Mouse (Mus musculus) MEL (cell line): ENCODE measurements around the gene Trpv4. TPM values are rescaled to one million over a fixed set of nuclear protein-coding genes. Genes with fewer than 3 reads are reported as not detected.

Experiments
- DNase-seq: peaks from one replicate; pipeline ENCODE4 v3.0.0; 2011; ENCODE audit warnings: low read depth, low spot score
- H3K27ac ChIP-seq: 2 replicates; pipeline ENCODE4 v1.5.1; 2012; ENCODE audit warnings: low read depth, mild to moderate bottlenecking, control low read depth, low read length, moderate library complexity; ENCODE audit not compliant: control insufficient read depth
- H3K27me3 ChIP-seq, 2 experiments: fragments of 150-350 bp in 1 of 2; sonication (generic) in 1 of 2; 2 replicates each; pipeline ENCODE4 v1.6.1; 2012; ENCODE audit warnings: low read length in 2 of 2, mild to moderate bottlenecking in 2 of 2, improper control_type of control experiment in 1 of 2, moderate library complexity in 1 of 2; ENCODE audit not compliant: insufficient read depth in 2 of 2, control insufficient read depth in 1 of 2
- H3K36me3 ChIP-seq, 2 experiments: 2 replicates each; pipeline ENCODE4 v1.6.1; 2012 to 2014; ENCODE audit warnings: low read length in 2 of 2, improper control_type of control experiment in 1 of 2, inconsistent platforms in 1 of 2, mild to moderate bottlenecking in 1 of 2; ENCODE audit not compliant: insufficient read depth in 2 of 2, control insufficient read depth in 1 of 2
- H3K4me1 ChIP-seq, 2 experiments: fragments of 150-350 bp in 1 of 2; sonication (generic) in 1 of 2; 2 replicates each; pipeline ENCODE4 v1.6.1; 2012; ENCODE audit warnings: low read length in 2 of 2, improper control_type of control experiment in 1 of 2, mild to moderate bottlenecking in 1 of 2; ENCODE audit not compliant: insufficient read depth in 2 of 2, control insufficient read depth in 1 of 2
- H3K4me3 ChIP-seq, 2 experiments: fragments of 150-350 bp in 1 of 2; sonication (generic) in 1 of 2; 2 replicates each; pipeline ENCODE4 v1.5.1; 2012; ENCODE audit warnings: low read depth in 2 of 2, low read length in 2 of 2, mild to moderate bottlenecking in 2 of 2, moderate library complexity in 2 of 2, control low read depth in 1 of 2, improper control_type of control experiment in 1 of 2; ENCODE audit not compliant: control insufficient read depth in 1 of 2, insufficient read depth in 1 of 2
- H3K79me2 ChIP-seq: 2 replicates; pipeline ENCODE4 v1.6.1; 2012; ENCODE audit warnings: mild to moderate bottlenecking, low read length, moderate library complexity; ENCODE audit not compliant: control insufficient read depth, poor library complexity, insufficient read depth
- H3K9ac ChIP-seq: 2 replicates; pipeline ENCODE4 v1.6.1; 2012; ENCODE audit warnings: low read depth, mild to moderate bottlenecking, control low read depth, low read length, moderate library complexity; ENCODE audit not compliant: control insufficient read depth, poor library complexity, severe bottlenecking
- H3K9me3 ChIP-seq: fragments of 150-350 bp; sonication (generic); replicated peaks from 2 replicates; pipeline ENCODE4 v1.6.1; 2012; ENCODE audit warnings: mild to moderate bottlenecking, low read length, improper control_type of control experiment, moderate library complexity; ENCODE audit not compliant: insufficient read depth
- BHLHE40 ChIP-seq: IDR thresholded peaks from 2 replicates; pipeline ENCODE4 v1.6.1; 2012; ENCODE audit warnings: low read depth, mild to moderate bottlenecking, inconsistent platforms, low read length, improper control_type of control experiment, borderline replicate concordance
- CTCF ChIP-seq, 3 experiments: IDR thresholded peaks in 2 of 3; conservative IDR thresholded peaks in 1 of 3; 2 replicates each; pipeline ENCODE4 v1.5.1; 2011 to 2012; ENCODE audit warnings: low read length in 3 of 3, low read depth in 2 of 3, mild to moderate bottlenecking in 2 of 3, improper control_type of control experiment in 1 of 3, inconsistent platforms in 1 of 3, mixed read lengths in 1 of 3, moderate library complexity in 1 of 3; ENCODE audit not compliant: control insufficient read depth in 1 of 3, insufficient read depth in 1 of 3, poor library complexity in 1 of 3, severe bottlenecking in 1 of 3
- ELF1 ChIP-seq: IDR thresholded peaks from 2 replicates; pipeline ENCODE4 v1.6.1; 2014; ENCODE audit warnings: low read depth, mild to moderate bottlenecking, inconsistent platforms, low read length, improper control_type of control experiment, moderate library complexity
- EP300 ChIP-seq, 2 experiments: IDR thresholded peaks; 2 replicates each; pipeline ENCODE4 v1.6.1; 2011; ENCODE audit warnings: improper control_type of control experiment in 2 of 2, low read length in 2 of 2, low read depth in 1 of 2, mild to moderate bottlenecking in 1 of 2
- GABPA ChIP-seq: IDR thresholded peaks from 2 replicates; pipeline ENCODE4 v1.6.1; 2012; ENCODE audit warnings: low read depth, mild to moderate bottlenecking, inconsistent platforms, low read length, improper control_type of control experiment, moderate library complexity
- GATA1 ChIP-seq: IDR thresholded peaks from 2 replicates; pipeline ENCODE4 v1.6.1; 2011; ENCODE audit warnings: low read depth, low read length, improper control_type of control experiment
- HCFC1 ChIP-seq: IDR thresholded peaks from 2 replicates; pipeline ENCODE4 v1.6.1; 2012; ENCODE audit warnings: low read depth, mild to moderate bottlenecking, inconsistent platforms, low read length, improper control_type of control experiment, moderate library complexity
- KAT2A ChIP-seq: conservative IDR thresholded peaks from 2 replicates; pipeline ENCODE4 v1.6.1; 2012; ENCODE audit warnings: low read depth, low read length, improper control_type of control experiment, inconsistent platforms
- MAFK ChIP-seq: IDR thresholded peaks from 2 replicates; pipeline ENCODE4 v1.6.1; 2011; ENCODE audit warnings: low read depth, mild to moderate bottlenecking, low read length, improper control_type of control experiment, borderline replicate concordance
- MAX ChIP-seq: IDR thresholded peaks from 2 replicates; pipeline ENCODE4 v1.6.1; 2011; ENCODE audit warnings: low read length, improper control_type of control experiment
- MAZ ChIP-seq: IDR thresholded peaks from 2 replicates; pipeline ENCODE4 v1.6.1; 2012; ENCODE audit warnings: low read depth, mild to moderate bottlenecking, inconsistent platforms, low read length, improper control_type of control experiment
- MEF2A ChIP-seq: IDR thresholded peaks from 2 replicates; pipeline ENCODE4 v1.6.1; 2014; ENCODE audit warnings: low read depth, mild to moderate bottlenecking, inconsistent platforms, low read length, improper control_type of control experiment; ENCODE audit not compliant: poor library complexity, insufficient replicate concordance, severe bottlenecking; ENCODE audit errors: extremely low read depth
- MXI1 ChIP-seq: IDR thresholded peaks from 2 replicates; pipeline ENCODE4 v1.6.1; 2011; ENCODE audit warnings: mild to moderate bottlenecking, low read depth, low read length, improper control_type of control experiment
- MYB ChIP-seq: IDR thresholded peaks from 2 replicates; pipeline ENCODE4 v1.6.1; 2011; ENCODE audit warnings: mild to moderate bottlenecking, low read depth, low read length, improper control_type of control experiment
- NELFE ChIP-seq: IDR thresholded peaks from 2 replicates; pipeline ENCODE4 v1.6.1; 2011; ENCODE audit warnings: low read depth, low read length, improper control_type of control experiment
- POLR2A ChIP-seq, 2 experiments: IDR thresholded peaks; 2 replicates each; pipeline ENCODE4 v1.6.1; 2011 to 2012; ENCODE audit warnings: low read length in 2 of 2, mild to moderate bottlenecking in 2 of 2, control low read depth in 1 of 2, improper control_type of control experiment in 1 of 2, low read depth in 1 of 2, moderate library complexity in 1 of 2; ENCODE audit not compliant: control insufficient read depth in 1 of 2, insufficient read depth in 1 of 2, poor library complexity in 1 of 2
- RAD21 ChIP-seq: IDR thresholded peaks from 2 replicates; pipeline ENCODE4 v1.6.1; 2011; ENCODE audit warnings: mild to moderate bottlenecking, low read depth, low read length, improper control_type of control experiment
- RCOR1 ChIP-seq: IDR thresholded peaks from 2 replicates; pipeline ENCODE4 v1.6.1; 2012; ENCODE audit warnings: low read depth, mild to moderate bottlenecking, inconsistent platforms, low read length, improper control_type of control experiment
- SMC3 ChIP-seq: IDR thresholded peaks from 2 replicates; pipeline ENCODE4 v1.6.1; 2011; ENCODE audit warnings: low read depth, low read length, improper control_type of control experiment
- TAL1 ChIP-seq: IDR thresholded peaks from 2 replicates; pipeline ENCODE4 v1.6.1; 2012; ENCODE audit warnings: mild to moderate bottlenecking, inconsistent platforms, low read length, moderate library complexity, mixed read lengths
- TBP ChIP-seq: IDR thresholded peaks from 2 replicates; pipeline ENCODE4 v1.8.0; 2011; ENCODE audit warnings: low read depth, low read length, improper control_type of control experiment
- TCF12 ChIP-seq: IDR thresholded peaks from 2 replicates; pipeline ENCODE4 v1.6.1; 2014; ENCODE audit warnings: low read depth, mild to moderate bottlenecking, inconsistent platforms, low read length, improper control_type of control experiment, moderate library complexity
- USF1 ChIP-seq: IDR thresholded peaks from 2 replicates; pipeline ENCODE4 v1.6.1; 2014; ENCODE audit warnings: low read depth, mild to moderate bottlenecking, inconsistent platforms, low read length, improper control_type of control experiment, moderate library complexity
- ZKSCAN1 ChIP-seq: IDR thresholded peaks from 2 replicates; pipeline ENCODE4 v1.6.1; 2012; ENCODE audit warnings: low read depth, mild to moderate bottlenecking, inconsistent platforms, low read length, improper control_type of control experiment, moderate library complexity
- ZMIZ1 ChIP-seq: IDR thresholded peaks from 2 replicates; pipeline ENCODE4 v1.6.1; 2012; ENCODE audit warnings: low read depth, mild to moderate bottlenecking, inconsistent platforms, low read length, improper control_type of control experiment, moderate library complexity
- ZNF384 ChIP-seq: IDR thresholded peaks from 2 replicates; pipeline ENCODE4 v1.6.1; 2012; ENCODE audit warnings: low read depth, mild to moderate bottlenecking, inconsistent platforms, low read length, improper control_type of control experiment
- polyA plus RNA-seq, 2 experiments: library from polyadenylated mRNA; stranded (reverse) in 1 of 2; unstranded in 1 of 2; fragments of >175 nt in 1 of 2; fragments of >200 nt in 1 of 2; gene quantifications; 2 replicates each; pipeline versions ENCODE4 v1.2.1 to v1.2.4; 2012; ENCODE audit warnings: low replicate concordance in 2 of 2, low read depth in 1 of 2; ENCODE audit not compliant: insufficient read length in 2 of 2, insufficient read depth in 1 of 2, missing spikeins in 1 of 2
- total RNA-seq: library from RNA; depleted of rRNA; stranded (reverse); fragments of 300-350 nt; gene quantifications from 2 replicates; pipeline ENCODE4 v1.2.3, GENCODE M21; 2012; rRNA removed

The Trpv4 gene
- total RNA-seq (not detected in 2 replicates), polyA plus RNA-seq (under 1 TPM in 1 of 2 experiments, not detected in 1; 0.29 TPM)

DNA sequence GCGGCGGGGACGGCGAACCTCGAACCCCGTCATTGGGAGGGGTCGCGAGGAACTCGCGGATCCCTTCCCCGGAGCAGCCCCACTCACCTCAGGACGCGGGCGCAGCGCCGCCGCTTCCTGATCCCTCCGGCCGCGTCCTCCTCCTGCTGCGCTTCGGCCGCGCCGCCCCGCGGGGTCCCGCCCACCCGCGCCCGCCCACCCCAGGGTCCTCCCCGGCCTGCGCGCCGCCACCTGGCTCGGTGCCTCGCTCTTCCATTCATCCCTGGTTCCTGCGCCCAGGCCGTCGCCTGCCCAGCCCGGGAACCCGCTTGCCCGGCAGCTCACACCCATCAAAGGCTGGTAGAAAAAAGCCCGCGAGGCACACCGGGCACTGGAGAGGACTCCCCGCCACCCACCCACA lies at the start of gene Trpv4:
TSS of gene Trpv4 (minus strand) at position 167 of the 400 bp plus-strand sequence.
- Histone ChIP-seq H3K79me2 (no peaks in the 10 kb centered on the region), H3K9me3 (no peaks in the 10 kb centered on the region), H3K27ac (no peak within 1 kb of the TSS), H3K9ac (no peak within 1 kb of the TSS), H3K36me3 (0 out of 4 replicates have a peak, but pooled peaks cover 0 to 2% of the 10 kb centered on the region in 2 experiments), H3K27me3 (no peaks in the 10 kb centered on the region; a peak in 1 of 4 replicates), H3K4me3 (no peak within 1 kb of the TSS), H3K4me1 (peaks cover 4 to 6% of the 10 kb centered on the region in 2 experiments; a peak in 2 of 4 replicates)
- no peak for DNase-seq
- no peak for TF ChIP-seq MXI1
- TF ChIP-seq TCF12 = no peak
- no peak for TF ChIP-seq ZNF384
- no peak for TF ChIP-seq TBP
- no peak for TF ChIP-seq RAD21
- TF ChIP-seq TAL1 = no peak
- no peak for TF ChIP-seq MAX
- no peak for TF ChIP-seq ZKSCAN1
- TF ChIP-seq MEF2A = no peak
- no peak for TF ChIP-seq MAFK
- no peak for TF ChIP-seq RCOR1
- no peak for TF ChIP-seq EP300 (IDR thresholded peaks at IDR 0.05; ENCODE audit: low read depth in 1 of 2, low read length in 2 of 2)
- no peak for TF ChIP-seq CTCF (IDR thresholded peaks at IDR 0.05 in 2 of 3, conservative IDR thresholded peaks at IDR 0.05 in 1 of 3; ENCODE audit: control insufficient read depth in 1 of 3, insufficient read depth in 1 of 3, low read depth in 2 of 3, low read length in 3 of 3, poor library complexity in 1 of 3, severe bottlenecking in 1 of 3)
- no peak for TF ChIP-seq HCFC1
- TF ChIP-seq USF1 = no peak
- no peak for TF ChIP-seq BHLHE40

DNA sequence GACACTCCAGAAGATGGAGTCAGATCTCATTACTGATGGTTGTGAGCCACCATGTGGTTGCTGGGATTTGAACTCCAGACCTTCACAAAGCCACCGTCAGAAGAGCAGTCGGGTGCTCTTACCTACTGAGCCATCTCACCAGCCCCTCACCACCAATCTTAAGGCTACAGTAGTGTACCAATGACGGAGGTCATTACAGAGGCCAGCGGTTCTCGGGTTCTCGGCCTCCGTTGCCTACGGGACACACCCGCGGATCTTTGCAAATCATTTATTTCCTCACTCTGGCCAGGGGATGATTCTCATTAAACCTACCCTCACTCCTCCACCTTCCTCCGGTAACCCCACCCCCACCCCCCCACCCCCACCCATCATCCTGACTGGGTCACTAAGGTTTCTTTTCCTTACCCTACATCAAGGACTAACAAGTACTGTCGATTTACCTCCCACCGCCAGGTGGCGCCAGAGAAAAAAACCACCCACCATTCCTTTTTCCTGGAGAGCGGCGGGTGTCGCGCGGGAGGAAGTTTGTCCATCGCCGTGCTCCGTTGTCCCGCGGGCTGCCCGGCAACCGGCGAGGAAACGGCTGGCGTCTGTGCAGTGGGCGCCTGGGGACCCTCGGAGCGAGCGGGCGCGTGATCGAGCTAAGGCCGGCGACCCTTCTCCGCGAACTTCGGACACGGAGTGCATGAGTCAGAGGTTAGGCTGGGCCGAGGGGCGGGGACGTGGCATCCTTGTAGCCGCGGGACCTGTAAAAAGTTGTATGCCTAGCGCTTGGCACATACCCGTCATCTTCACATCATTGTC lies 49.2 kb upstream of the Trpv4 start, which contains the start of gene Tchp:
TSS of gene Tchp (plus strand) at position 496 of the 804 bp plus-strand sequence.
- H3K4me3 ChIP-seq = peak within 1 kb of the TSS; percentile 94 to 99
- H3K9ac ChIP-seq = peak within 1 kb of the TSS; percentile 95
- peaks cover 7% of the 10 kb centered on the region for H3K79me2 ChIP-seq
- no peaks in the 10 kb centered on the region for H3K27me3 ChIP-seq
- H3K4me1 ChIP-seq = peaks cover 0 to 5% of the 10 kb centered on the region in 2 experiments; a peak in 3 of 4 replicates
- 0 out of 2 replicates have a peak within 1 kb of the TSS, but pooled peaks have one; percentile 11 for H3K27ac ChIP-seq
- no peaks in the 10 kb centered on the region for H3K36me3 ChIP-seq
- peak; percentile 96 for DNase-seq
- H3K9me3 ChIP-seq = no peaks in the 10 kb centered on the region
- no peak for TF ChIP-seq ZMIZ1
- TF ChIP-seq POLR2A (IDR thresholded peaks at IDR 0.05; ENCODE audit: control insufficient read depth in 1 of 2, insufficient read depth in 1 of 2, low read depth in 1 of 2, low read length in 2 of 2, poor library complexity in 1 of 2) = peak; percentile 41 to 74; a peak in 1 of 4 replicates
- peak; percentile 47 to 78 (median 76); a peak in 5 of 6 replicates for TF ChIP-seq CTCF (IDR thresholded peaks at IDR 0.05 in 2 of 3, conservative IDR thresholded peaks at IDR 0.05 in 1 of 3; ENCODE audit: control insufficient read depth in 1 of 3, insufficient read depth in 1 of 3, low read depth in 2 of 3, low read length in 3 of 3, poor library complexity in 1 of 3, severe bottlenecking in 1 of 3)
- TF ChIP-seq SMC3 = peak; percentile 42; the same call in 1 of the 2 replicates
- peak in 1 of 2 experiments; percentile 25; a peak in 1 of 4 replicates for TF ChIP-seq EP300 (IDR thresholded peaks at IDR 0.05; ENCODE audit: low read depth in 1 of 2, low read length in 2 of 2)
- TF ChIP-seq MYB = peak; percentile 85
- peak; percentile 83 for TF ChIP-seq ELF1
- peak; percentile 87 for TF ChIP-seq MXI1
- peak; percentile 46; the same call in 1 of the 2 replicates for TF ChIP-seq MAZ
- TF ChIP-seq MEF2A = no peak
- no peak for TF ChIP-seq GATA1
- no peak; the same call in 1 of the 2 replicates for TF ChIP-seq MAX
- peak; percentile 76 for TF ChIP-seq NELFE
- no peak for TF ChIP-seq MAFK
- peak; percentile 30; the same call in 1 of the 2 replicates for TF ChIP-seq TCF12
- TF ChIP-seq GABPA = peak; percentile 77; the same call in 1 of the 2 replicates
- no peak; the same call in 1 of the 2 replicates for TF ChIP-seq KAT2A
- peak; percentile 39; the same call in 1 of the 2 replicates for TF ChIP-seq USF1
- peak; percentile 2; the same call in 1 of the 2 replicates for TF ChIP-seq RAD21
